Mouse (Mus musculus): ENCODE measurements around the gene Cpne8. TPM values are rescaled to one million over a fixed set of nuclear protein-coding genes. Genes with fewer than 3 reads are reported as not detected.
"Not testable (repeated sequence)": the region's sequence is repeated elsewhere in the genome, so short reads cannot be mapped to it uniquely, and the experiment has no call there.

Gene Cpne8
- total RNA-seq, 2 experiments from 2014 or later = 34.8 to 36.2 TPM

DNA sequence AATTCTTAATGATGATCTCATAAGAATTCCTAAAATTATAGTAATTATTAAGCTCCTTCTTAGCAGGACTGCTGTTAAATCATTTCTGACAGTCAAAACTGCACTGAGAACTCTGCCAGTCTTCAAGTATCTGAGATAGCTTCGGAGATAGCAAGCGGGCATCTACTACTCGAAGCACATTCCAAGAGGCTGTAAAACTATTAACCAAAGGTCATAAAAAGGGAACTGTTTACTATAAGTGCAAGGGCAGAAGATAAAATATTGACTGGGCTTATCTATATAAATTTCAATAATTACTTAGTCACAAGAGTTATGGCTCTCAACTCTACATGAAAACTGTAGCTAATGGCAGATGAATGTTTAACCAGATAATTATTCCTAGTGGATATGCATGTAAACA, 57.2 kb downstream of the Cpne8 start:
- intact Hi-C loops (cut with DNase I) = no loop called here
- DNase-seq (ENCODE audit: low spot score in 2 of 2) = no peak

DNA sequence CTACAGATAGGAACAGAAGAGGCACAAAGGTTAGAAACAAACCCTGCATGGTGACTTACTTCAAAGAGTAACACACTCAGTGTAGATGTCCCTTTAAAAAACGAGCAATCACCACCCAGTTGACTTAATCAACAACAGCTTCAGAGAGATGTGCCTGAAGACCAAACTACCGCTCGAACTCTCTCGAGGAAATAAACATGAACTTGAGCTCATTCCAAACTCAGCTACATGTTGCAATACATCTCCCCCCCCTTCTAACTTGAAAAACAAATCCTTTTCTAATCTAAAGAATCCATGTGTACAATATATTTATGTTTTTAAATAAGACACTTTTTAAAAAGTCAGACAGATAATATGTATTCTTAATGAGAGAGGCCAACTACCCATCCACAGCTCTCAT, 59.5 kb downstream of the Cpne8 start:
- intact Hi-C loops (cut with DNase I) = no loop called here
- DNase-seq (ENCODE audit: low spot score in 2 of 2) = no peak

- no peak for DNase-seq (ENCODE audit: low spot score in 2 of 2)
- intact Hi-C loops (cut with DNase I) = no loop called here
Observed at GRCm38 (mm10) chr15:90616116-90616798, 63.0 kb downstream of the Cpne8 start.

DNA sequence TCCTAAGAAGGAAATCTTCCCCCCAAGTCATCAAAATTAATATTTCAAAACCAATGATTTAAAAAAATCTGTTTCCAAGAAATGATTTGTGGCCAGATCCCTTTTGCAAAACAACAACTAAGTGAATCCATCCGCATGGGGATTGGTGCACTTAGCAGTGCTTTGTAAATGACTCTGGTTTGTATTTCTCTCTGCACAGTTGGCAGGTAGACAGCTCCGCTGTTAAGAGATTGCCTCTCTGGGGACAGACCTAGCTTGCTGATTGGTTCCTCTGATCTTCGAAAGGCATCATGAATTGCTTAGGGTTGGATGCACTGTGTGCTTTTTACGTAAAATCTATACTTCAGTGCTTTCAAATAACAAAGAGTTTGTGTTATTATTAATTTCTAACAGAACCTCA, 68.5 kb downstream of the Cpne8 start:
- intact Hi-C loops (cut with DNase I); DNase-seq (ENCODE audit: low spot score in 2 of 2): not testable (repeated sequence)

- intact Hi-C loops (cut with DNase I) = no loop called here
- DNase-seq (ENCODE audit: low spot score in 2 of 2) = no peak
Observed at GRCm38 (mm10) chr15:90609836-90610415, 69.3 kb downstream of the Cpne8 start.

GRCm38 (mm10) chr15:90608368-90608767, 70.9 kb downstream of the Cpne8 start:
- intact Hi-C loops (cut with DNase I) = no loop called here
- DNase-seq (ENCODE audit: low spot score in 2 of 2) = no peak

DNA sequence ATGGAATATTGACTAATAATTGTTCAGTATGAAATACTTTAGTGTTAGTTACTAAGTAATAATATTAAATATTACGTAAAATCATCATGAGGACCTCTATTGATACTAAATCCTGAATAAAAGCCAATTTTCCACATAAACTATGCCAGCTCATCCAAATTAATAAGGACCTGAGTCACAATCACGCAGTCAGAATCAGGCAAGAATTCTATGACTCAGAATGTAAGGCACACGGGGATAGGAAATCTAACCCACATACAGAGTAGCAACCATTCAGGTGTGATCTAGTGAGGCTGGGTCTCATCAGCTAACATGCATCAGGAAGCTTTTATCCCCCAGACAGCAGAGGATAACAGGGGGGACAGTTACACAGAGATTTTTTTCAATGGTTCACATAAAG, 72.1 kb downstream of the Cpne8 start:
- intact Hi-C loops (cut with DNase I) = no loop called here
- no peak for DNase-seq (ENCODE audit: low spot score in 2 of 2)

- DNase-seq (ENCODE audit: low spot score in 2 of 2) = peak in 1 of 2 experiments; percentile 26
- intact Hi-C loops (cut with DNase I) = no loop called here
Observed at GRCm38 (mm10) chr15:90603676-90604075, 75.6 kb downstream of the Cpne8 start.

DNA sequence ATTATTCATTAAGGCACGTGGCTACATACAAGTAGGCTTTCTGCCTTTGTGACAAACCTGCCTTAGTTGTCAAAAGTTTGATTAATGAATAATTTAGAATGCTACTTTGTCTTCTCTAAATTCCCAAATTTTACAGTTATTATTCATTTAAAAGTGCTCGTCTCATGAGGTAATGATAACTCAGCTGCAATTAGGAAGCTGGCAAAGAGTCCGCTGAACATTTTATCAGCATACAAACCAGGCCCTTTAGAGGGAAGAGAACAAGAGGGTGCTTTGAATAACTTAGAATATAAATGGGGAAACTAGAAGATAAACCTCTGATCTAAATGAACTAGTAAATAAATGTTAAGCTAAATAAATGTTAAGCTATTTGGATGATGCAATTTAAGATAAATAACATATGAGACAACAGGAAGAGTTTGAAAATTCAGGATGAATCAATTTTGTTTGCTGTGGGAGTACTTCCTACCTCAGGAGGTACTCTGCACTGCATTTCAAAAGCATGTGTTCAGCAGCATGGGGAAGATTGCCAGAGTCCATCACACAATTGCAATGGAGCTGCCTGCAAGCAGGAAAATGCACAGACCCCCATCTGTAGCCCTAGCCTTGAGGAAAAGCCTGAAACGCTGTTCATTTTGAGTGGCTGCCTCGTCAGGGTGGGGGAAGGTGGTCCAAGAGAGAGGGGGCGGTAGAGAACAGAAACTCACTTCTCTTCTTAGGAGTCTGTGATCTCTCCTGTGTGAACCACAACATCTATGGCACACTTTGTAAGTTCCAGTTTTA, 81.3 kb downstream of the Cpne8 start:
- no peak for DNase-seq (ENCODE audit: low spot score in 2 of 2)
- intact Hi-C loops (cut with DNase I) = no loop called here

DNA sequence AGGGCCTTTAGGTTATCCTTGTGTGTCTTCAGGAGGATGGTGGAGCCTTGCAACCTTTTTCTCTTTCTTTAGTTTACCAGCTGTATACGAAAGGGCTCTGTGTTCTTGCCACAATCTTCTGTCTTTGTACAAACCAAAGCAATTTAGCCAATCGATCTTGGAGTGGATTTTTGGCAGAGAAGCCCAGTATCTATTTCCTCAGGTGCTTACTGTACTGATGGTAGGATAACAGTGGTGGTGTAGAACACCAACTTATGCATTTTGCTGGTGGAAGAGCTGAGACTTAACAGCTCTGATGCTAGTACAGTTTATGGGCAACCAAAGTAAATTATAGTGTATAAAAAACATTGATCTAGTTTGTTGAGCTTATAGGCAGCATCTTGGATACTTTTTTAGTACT, 83.6 kb downstream of the Cpne8 start:
- no peak for DNase-seq (ENCODE audit: low spot score in 2 of 2)
- intact Hi-C loops (cut with DNase I) = no loop called here

DNA sequence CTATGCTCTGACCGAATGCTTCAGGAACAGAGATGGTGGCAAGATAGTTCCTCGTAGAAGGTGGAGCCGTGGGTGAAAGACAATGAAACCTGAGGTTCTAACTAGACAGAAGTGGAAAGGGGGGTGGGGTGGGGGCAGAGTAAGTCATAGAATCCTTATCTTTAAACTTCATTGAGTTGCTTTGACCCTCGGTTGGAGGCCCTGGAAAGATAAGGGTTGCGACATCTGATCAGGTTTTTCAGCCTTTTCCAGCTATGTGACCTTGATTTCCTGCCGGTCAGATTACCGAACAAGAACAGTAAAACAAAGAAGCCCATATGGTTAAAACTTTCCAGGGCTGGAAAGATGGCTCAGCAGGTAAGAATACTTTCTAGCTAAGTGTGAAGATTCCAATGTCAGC, 89.6 kb downstream of the Cpne8 start:
- intact Hi-C loops (cut with DNase I) = no loop called here
- no peak for DNase-seq (ENCODE audit: low spot score in 2 of 2)

DNA sequence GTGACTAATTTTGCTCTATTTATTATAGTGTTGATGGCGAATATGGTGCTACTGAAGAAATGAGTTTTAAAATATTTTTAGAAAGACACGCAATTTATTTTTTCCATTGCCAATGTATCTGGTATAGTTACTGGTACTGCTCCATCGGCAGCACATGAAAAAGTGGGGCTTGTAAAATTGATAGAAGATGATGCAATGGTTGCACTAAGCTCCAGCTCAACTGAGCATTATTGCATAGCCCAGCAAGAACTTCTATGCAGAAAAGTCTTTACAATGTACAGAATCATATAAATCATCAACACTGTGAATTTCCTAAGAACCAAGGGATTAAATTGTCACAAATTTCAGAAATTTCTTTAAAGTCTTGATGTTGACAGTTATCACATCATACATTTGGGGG, 101.8 kb downstream of the Cpne8 start:
- intact Hi-C loops (cut with DNase I) = no loop called here
- no peak for DNase-seq (ENCODE audit: low spot score in 2 of 2)

DNA sequence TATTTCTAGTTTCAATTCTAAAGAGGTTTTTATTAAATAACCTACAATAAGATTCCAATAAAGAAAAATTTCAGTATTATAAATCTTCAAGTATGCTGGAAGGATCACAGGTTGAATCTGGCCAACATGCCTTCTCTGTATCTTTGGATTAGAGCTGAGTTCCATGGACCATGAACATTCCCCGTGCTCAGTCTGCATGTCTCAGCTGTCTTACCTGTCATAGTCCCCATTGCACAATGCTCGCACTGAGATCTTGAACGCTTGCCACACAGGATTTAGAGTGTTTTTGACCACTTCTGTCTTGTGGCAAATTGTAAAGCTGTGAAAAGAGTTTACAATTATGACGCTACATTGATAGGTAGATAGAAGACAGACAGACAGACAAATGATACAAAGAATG, 110.0 kb downstream of the Cpne8 start:
- intact Hi-C loops (cut with DNase I) = no loop called here

GRCm38 (mm10) chr15:90568050-90568449, 111.2 kb downstream of the Cpne8 start:
- DNase-seq (ENCODE audit: low spot score in 2 of 2) = no peak
- intact Hi-C loops (cut with DNase I) = no loop called here

More for the DNA sequence above, 110.0 kb downstream of the Cpne8 start:
- DNase-seq (ENCODE audit: low spot score in 2 of 2) = no peak

DNA sequence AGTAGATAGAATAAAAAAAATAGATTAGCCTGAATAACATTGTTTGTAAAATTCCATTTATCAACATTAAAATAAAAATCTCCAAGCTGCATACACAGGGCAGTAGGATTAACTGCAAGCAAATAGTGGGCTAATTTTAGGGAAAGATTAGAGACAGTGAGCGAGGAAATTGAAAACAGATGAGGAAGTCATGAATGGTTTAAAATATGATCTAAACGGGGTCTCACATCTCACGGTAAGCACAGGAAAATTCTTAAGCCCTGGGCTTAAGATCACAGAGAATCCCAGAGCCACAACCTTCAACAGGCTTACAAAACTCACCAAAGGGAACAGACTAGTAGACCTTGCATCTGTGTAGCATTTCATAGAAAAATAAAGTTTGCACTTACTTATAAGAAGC, 115.2 kb downstream of the Cpne8 start:
- intact Hi-C loops (cut with DNase I) = no loop called here
- DNase-seq (ENCODE audit: low spot score in 2 of 2) = no peak

GRCm38 (mm10) chr15:90561613-90562012, 117.6 kb downstream of the Cpne8 start:
- peak in 1 of 2 experiments; percentile 2 for DNase-seq (ENCODE audit: low spot score in 2 of 2)
- intact Hi-C loops (cut with DNase I) = no loop called here

DNA sequence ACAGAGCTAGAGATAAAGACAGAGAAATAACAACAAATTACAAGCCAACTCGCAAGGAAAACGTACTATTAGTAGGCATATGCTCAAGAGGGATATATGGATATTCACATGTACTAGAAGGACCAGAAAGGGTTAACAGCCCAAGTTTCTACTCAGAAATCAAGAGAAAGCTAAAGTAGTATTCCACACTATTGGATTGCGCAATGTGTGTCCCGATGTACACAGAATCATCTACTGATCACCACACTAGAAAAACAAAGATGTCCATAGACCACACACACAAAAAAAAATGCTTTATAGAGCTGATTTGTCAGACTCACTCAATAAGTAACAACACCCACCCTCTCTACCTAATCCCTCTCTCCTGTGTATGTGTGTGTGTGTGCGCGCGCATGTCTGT, 130.6 kb downstream of the Cpne8 start:
- DNase-seq (ENCODE audit: low spot score in 2 of 2) = no peak
- intact Hi-C loops (cut with DNase I) = no loop called here

DNA sequence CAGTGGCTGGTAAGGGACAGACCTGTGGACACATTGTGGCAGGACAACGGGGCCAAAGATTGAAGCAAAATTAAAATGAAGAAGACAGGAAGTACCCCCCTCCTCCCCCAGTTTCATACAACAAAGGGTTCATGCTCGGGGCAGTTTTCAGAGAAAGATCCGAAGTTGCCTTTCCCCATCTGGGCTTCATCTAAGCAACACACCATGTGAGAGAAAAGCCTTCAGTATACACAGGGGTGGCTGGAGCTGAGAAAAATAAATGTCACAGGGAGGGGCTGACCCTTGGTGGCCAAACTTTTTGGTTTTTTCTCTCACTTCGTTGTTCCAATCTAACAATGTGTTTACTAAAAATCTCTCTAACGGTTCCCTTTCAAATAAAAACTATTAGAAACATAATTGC, 135.8 kb downstream of the Cpne8 start:
- intact Hi-C loops (cut with DNase I) = no loop called here
- DNase-seq (ENCODE audit: low spot score in 2 of 2) = no peak

GRCm38 (mm10) chr15:90542126-90542525, 137.1 kb downstream of the Cpne8 start:
- intact Hi-C loops (cut with DNase I) = no loop called here
- no peak for DNase-seq (ENCODE audit: low spot score in 2 of 2)

DNA sequence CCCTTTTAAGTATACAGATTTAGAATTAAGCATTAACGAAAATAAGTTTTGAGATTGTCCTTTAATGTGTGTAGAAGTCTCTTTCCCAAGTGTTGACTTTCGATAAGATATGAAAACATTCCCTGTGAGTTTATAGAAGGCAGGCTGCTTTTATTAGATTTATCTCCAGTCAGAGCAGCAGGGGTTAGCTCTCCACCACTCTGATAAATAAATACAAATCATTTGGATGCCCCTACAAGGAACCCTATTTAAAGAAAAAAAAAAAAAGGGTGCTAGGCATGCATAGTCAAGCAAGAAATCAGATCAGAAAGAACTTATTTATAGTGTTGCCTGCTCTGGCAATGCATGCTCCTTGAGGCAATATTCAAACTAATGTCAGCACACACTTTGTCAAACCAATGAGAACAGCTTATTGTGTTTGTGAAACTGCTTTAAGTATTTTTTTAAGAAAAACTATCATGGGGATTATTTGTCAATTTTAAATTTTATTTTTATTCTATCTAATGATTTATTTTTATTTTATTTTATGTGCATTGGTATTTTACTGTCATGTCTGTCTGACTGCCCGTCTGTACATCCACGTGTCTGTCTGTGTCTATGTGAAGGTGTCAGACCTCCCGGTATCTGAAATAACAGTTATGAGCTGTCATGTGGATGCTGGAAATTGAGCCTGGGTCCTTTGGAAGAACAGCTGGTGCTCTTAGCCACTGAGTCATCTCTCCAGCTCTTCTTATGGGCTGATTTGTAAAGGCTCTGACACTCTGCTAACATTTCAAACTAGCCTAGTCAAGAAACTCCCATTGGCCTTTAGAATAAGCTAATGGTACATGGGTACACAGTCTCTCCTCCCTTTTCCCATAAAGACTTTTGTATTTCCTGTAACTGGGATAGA, 142.7 kb downstream of the Cpne8 start:
- intact Hi-C loops (cut with DNase I) = no loop called here

More for the DNA sequence above, 142.7 kb downstream of the Cpne8 start:
- DNase-seq (ENCODE audit: low spot score in 2 of 2) = no peak
